Comparison of ENCODE assay signal across 8 mouse cellular contexts in the genomic region with DNA sequence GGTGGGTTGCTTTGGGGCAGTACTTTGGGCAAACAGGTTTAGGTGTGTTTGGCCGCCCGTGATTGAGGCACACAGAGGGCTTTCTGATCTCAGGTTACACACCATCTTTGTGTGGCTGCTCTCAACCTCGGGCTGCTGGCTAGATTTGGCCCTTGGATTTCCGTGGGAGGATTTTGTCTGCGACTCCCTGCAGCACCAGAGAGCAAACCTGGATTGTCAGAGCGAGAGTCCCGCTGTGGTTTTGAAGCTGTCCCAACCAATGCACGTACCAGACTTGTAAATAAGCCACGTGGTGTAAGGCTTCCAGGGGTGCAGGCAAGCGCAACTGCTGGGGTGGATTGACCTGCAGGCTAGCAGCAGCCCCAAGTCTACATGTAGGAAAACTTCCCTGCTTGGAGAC. TPM values are rescaled to one million over a fixed set of nuclear protein-coding genes. Genes with fewer than 3 reads are reported as not detected.
A peak's percentile ranks its signal among the peaks of the same experiment; 100 is the strongest.
DNase-seq lines count a peak whose midpoint lies in the region; ATAC-seq and TF ChIP-seq lines count a peak whose summit lies in the region.

No protein-coding gene starts in this region.

- TF ChIP-seq POLR2A in ES-Bruce4 (IDR thresholded peaks at IDR 0.05; ENCODE audit: insufficient read depth, low read length), result no peak
- no peak for TF ChIP-seq POLR2A in limb, embryonic 14.5 days (IDR thresholded peaks at IDR 0.05; ENCODE audit: borderline replicate concordance, extremely low read depth, insufficient read depth, insufficient read length)

- no peaks in the 10 kb centered on the region for H3K9me3 ChIP-seq in ES-Bruce4 (replicated peaks; ENCODE audit: control insufficient read depth, insufficient read depth, low read length, poor library complexity, severe bottlenecking)
- no peaks in the 10 kb centered on the region for H3K9me3 ChIP-seq in heart, postnatal 0 days (replicated peaks; ENCODE audit: control insufficient read depth, low read length)
- H3K9me3 ChIP-seq in limb, embryonic 14.5 days (ENCODE audit: control insufficient read depth, low read length), result no peaks in the 10 kb centered on the region

- no peak for ATAC-seq in heart, postnatal 0 days (ENCODE audit: insufficient read depth, low read depth)
- ATAC-seq in limb, embryonic 14.5 days (ENCODE audit: low FRiP score, low read depth), result peak; percentile 50; the same call in 1 of the 2 replicates

- TF ChIP-seq EP300 in ES-Bruce4 (IDR thresholded peaks at IDR 0.05; ENCODE audit: insufficient read depth, low read depth, low read length), result peak; percentile 29; the same call in 1 of the 2 replicates
- no peak for TF ChIP-seq EP300 in heart, postnatal 0 days (IDR thresholded peaks at IDR 0.05; ENCODE audit: low read depth)

- peak overlapping the region; percentile 25; the same call in 1 of the 2 replicates for H3K27ac ChIP-seq in ES-Bruce4 (ENCODE audit: insufficient read depth, low read length)
- no peak overlapping the region for H3K27ac ChIP-seq in heart, postnatal 0 days (ENCODE audit: low read depth)
- peak overlapping the region; percentile 65; the same call in 1 of the 2 replicates for H3K27ac ChIP-seq in limb, embryonic 14.5 days (replicated peaks; ENCODE audit: low read depth, low read length)

- 4% methylated on average over 10 of the region's 10 CpGs for WGBS in heart, postnatal 0 days
- 1% methylated on average over 10 of the region's 10 CpGs for WGBS in limb, embryonic 14.5 days

- H3K4me2 ChIP-seq in heart, postnatal 0 days (ENCODE audit: low read depth, low read length), result peak overlapping the region; percentile 40; the same call in 1 of the 2 replicates
- H3K4me2 ChIP-seq in limb, embryonic 14.5 days (replicated peaks; ENCODE audit: low read depth, low read length, severe bottlenecking), result peak overlapping the region; percentile 66

- no peaks in the 10 kb centered on the region for H3K4me1 ChIP-seq in ES-Bruce4 (ENCODE audit: control insufficient read depth, insufficient read depth, low read length)
- H3K4me1 ChIP-seq in heart, postnatal 0 days (ENCODE audit: control insufficient read depth, insufficient read depth), result 0 out of 2 replicates have a peak, but pooled peaks cover 4% of the 10 kb centered on the region
- peaks cover 19% of the 10 kb centered on the region for H3K4me1 ChIP-seq in limb, embryonic 14.5 days (ENCODE audit: control insufficient read depth, insufficient read depth, low read length)

- H3K27me3 ChIP-seq in ES-Bruce4 (ENCODE audit: control insufficient read depth, insufficient read depth, low read length, poor library complexity, severe bottlenecking), result no peaks in the 10 kb centered on the region
- H3K27me3 ChIP-seq in heart, postnatal 0 days (ENCODE audit: control insufficient read depth, insufficient read depth, low read length), result peaks cover 58% of the 10 kb centered on the region
- 0 out of 2 replicates have a peak, but pooled peaks cover 3% of the 10 kb centered on the region for H3K27me3 ChIP-seq in limb, embryonic 14.5 days (ENCODE audit: control insufficient read depth, insufficient read depth, low read length)

- peaks cover 12% of the 10 kb centered on the region for H3K36me3 ChIP-seq in ES-Bruce4 (ENCODE audit: control insufficient read depth, insufficient read depth, low read length, poor library complexity, severe bottlenecking)
- no peaks in the 10 kb centered on the region for H3K36me3 ChIP-seq in heart, postnatal 0 days (replicated peaks; ENCODE audit: control insufficient read depth, insufficient read depth, low read length)
- H3K36me3 ChIP-seq in limb, embryonic 14.5 days (ENCODE audit: control insufficient read depth, insufficient read depth, low read length), result no peaks in the 10 kb centered on the region

- intact Hi-C loops in heart, postnatal 25 days (cut with DNase I), result no loop called here

- H3K4me3 ChIP-seq in ES-Bruce4 (ENCODE audit: low read depth, low read length), result peak overlapping the region; percentile 66
- peak overlapping the region; percentile 14 for H3K4me3 ChIP-seq in heart, postnatal 0 days (ENCODE audit: low read depth, low read length)
- peak overlapping the region; percentile 43 for H3K4me3 ChIP-seq in limb, embryonic 14.5 days (replicated peaks; ENCODE audit: low read length)

- H3K9ac ChIP-seq in ES-Bruce4 (ENCODE audit: low read depth, poor library complexity, severe bottlenecking), result peak overlapping the region; percentile 67
- H3K9ac ChIP-seq in heart, postnatal 0 days (replicated peaks; ENCODE audit: low read depth, low read length), result no peak overlapping the region
- H3K9ac ChIP-seq in limb, embryonic 14.5 days (ENCODE audit: low read depth, low read length, severe bottlenecking), result peak overlapping the region; percentile 55

- TF ChIP-seq CTCF in ES-Bruce4 (IDR thresholded peaks at IDR 0.05; ENCODE audit: low read depth, low read length), result no peak
- no peak for TF ChIP-seq CTCF in heart, postnatal 0 days (IDR thresholded peaks at IDR 0.05; ENCODE audit: low read depth)

- DNase-seq in heart, adult 11 months, result peak; percentile 83
- no peak for DNase-seq in heart, postnatal 25 days (ENCODE audit: low spot score)
- DNase-seq in heart, postnatal 0 days (ENCODE audit: low spot score), result no peak
- no peak for DNase-seq in limb, embryonic 14.5 days (ENCODE audit: low spot score)
- DNase-seq in spleen, postnatal 4 days (ENCODE audit: low spot score in 2 of 2), result no peak
- DNase-seq in right cerebral cortex, adult 2 months (ENCODE audit: low spot score in 2 of 2), result no peak
- no peak for DNase-seq in frontal cortex, postnatal 36 days (ENCODE audit: low spot score in 2 of 2)

RNA-seq across cellular contexts. Expression of a gene that starts 3.3 kb away (rescaled TPM):
- 1 to 10 TPM in 1 of 2 experiments, under 1 TPM in 1; 0.81 to 1.0 TPM for total RNA-seq in heart, postnatal 25 days (2021)
- polyA plus RNA-seq in ES-Bruce4 (2011; ENCODE audit: insufficient read depth, insufficient read length, low read depth, missing spikeins), result 58.9 and 64.3 TPM in 2 replicates
- total RNA-seq in heart, postnatal 0 days (2014; rRNA removed; ENCODE audit: low replicate concordance), result 0.15 and 0.31 TPM in 2 replicates
- 0.41 and 0.42 TPM in 2 replicates for polyA plus RNA-seq in heart, postnatal 0 days (2015; fragmentation: Nextera tagmentation; extraction: Ambion mirVana)
- polyA plus RNA-seq in limb, embryonic 14.5 days (2012; rRNA removed), result 21.0 and 22.6 TPM in 2 replicates
- polyA plus RNA-seq in limb, embryonic 14.5 days (2014; fragmentation: Nextera tagmentation; extraction: Ambion mirVana), result 21.8 and 22.8 TPM in 2 replicates

RNA-seq across cellular contexts. Expression of a gene that starts 12.0 kb away (rescaled TPM):
- total RNA-seq in heart, postnatal 25 days (2021), result 1 to 10 TPM; 1.5 to 2.6 TPM
- polyA plus RNA-seq in ES-Bruce4 (2011; ENCODE audit: insufficient read depth, insufficient read length, low read depth, missing spikeins), result 6.7 and 7.3 TPM in 2 replicates
- 1.7 and 3.1 TPM in 2 replicates for total RNA-seq in heart, postnatal 0 days (2014; rRNA removed; ENCODE audit: low replicate concordance)
- polyA plus RNA-seq in heart, postnatal 0 days (2015; fragmentation: Nextera tagmentation; extraction: Ambion mirVana), result 0.59 and 0.68 TPM in 2 replicates
- polyA plus RNA-seq in limb, embryonic 14.5 days (2012; rRNA removed), result 1.8 and 2.1 TPM in 2 replicates
- 3.9 and 4.7 TPM in 2 replicates for polyA plus RNA-seq in limb, embryonic 14.5 days (2014; fragmentation: Nextera tagmentation; extraction: Ambion mirVana)

RNA-seq across cellular contexts. Expression of a gene that starts 33.5 kb away (rescaled TPM):
- total RNA-seq in heart, postnatal 25 days (2021), result under 1 TPM; 0.36 to 0.57 TPM
- polyA plus RNA-seq in ES-Bruce4 (2011; ENCODE audit: insufficient read depth, insufficient read length, low read depth, missing spikeins), result not detected in 2 replicates
- total RNA-seq in heart, postnatal 0 days (2014; rRNA removed; ENCODE audit: low replicate concordance), result 0.27 TPM in 1 of 2 replicates, not detected in the other
- polyA plus RNA-seq in heart, postnatal 0 days (2015; fragmentation: Nextera tagmentation; extraction: Ambion mirVana), result 0.14 TPM in 1 of 2 replicates, not detected in the other
- polyA plus RNA-seq in limb, embryonic 14.5 days (2012; rRNA removed), result 0.10 and 0.13 TPM in 2 replicates
- polyA plus RNA-seq in limb, embryonic 14.5 days (2014; fragmentation: Nextera tagmentation; extraction: Ambion mirVana), result 0.07 and 0.25 TPM in 2 replicates

RNA-seq across cellular contexts. Expression of a gene that starts 36.0 kb away (rescaled TPM):
- total RNA-seq in heart, postnatal 25 days (2021), result under 1 TPM; 0.26 to 0.84 TPM
- not detected in 2 replicates for polyA plus RNA-seq in ES-Bruce4 (2011; ENCODE audit: insufficient read depth, insufficient read length, low read depth, missing spikeins)
- total RNA-seq in heart, postnatal 0 days (2014; rRNA removed; ENCODE audit: low replicate concordance), result not detected in 2 replicates
- polyA plus RNA-seq in heart, postnatal 0 days (2015; fragmentation: Nextera tagmentation; extraction: Ambion mirVana), result 0.08 and 0.40 TPM in 2 replicates
- polyA plus RNA-seq in limb, embryonic 14.5 days (2012; rRNA removed), result 0.17 and 0.28 TPM in 2 replicates
- polyA plus RNA-seq in limb, embryonic 14.5 days (2014; fragmentation: Nextera tagmentation; extraction: Ambion mirVana), result 0.30 and 0.43 TPM in 2 replicates

Comparison
In these comparisons a context has a peak if more than half of its experiments do, and no peak if none do; other contexts are left out.
1. H3K4me3 ChIP-seq: peak in every context shown above with its lines; median percentile 66 in ES-Bruce4; 43 in limb, embryonic 14.5 days; 14 in heart, postnatal 0 days.
2. RNA of a gene that starts 3.3 kb away (polyA plus RNA-seq): 58.9 to 64.3 TPM in ES-Bruce4 and 21.0 to 22.8 TPM in limb, embryonic 14.5 days; 0.41 to 0.42 TPM in heart, postnatal 0 days; every median in the first group is over 10 times any median in the second.